Mouse (Mus musculus) layer of hippocampus, postnatal 36 days (tissue): ENCODE measurements at regions not wholly inside any gene's neighbourhood (a gene's known extent, or its start where the extent isn't known, plus 50 kb on each side); places are given as distances from the start of the nearest gene placed in this dataset.

Experiments used
- DNase-seq, 2 experiments: peaks; one replicate each; pipeline ENCODE4 v3.0.0; 2022

DNA sequence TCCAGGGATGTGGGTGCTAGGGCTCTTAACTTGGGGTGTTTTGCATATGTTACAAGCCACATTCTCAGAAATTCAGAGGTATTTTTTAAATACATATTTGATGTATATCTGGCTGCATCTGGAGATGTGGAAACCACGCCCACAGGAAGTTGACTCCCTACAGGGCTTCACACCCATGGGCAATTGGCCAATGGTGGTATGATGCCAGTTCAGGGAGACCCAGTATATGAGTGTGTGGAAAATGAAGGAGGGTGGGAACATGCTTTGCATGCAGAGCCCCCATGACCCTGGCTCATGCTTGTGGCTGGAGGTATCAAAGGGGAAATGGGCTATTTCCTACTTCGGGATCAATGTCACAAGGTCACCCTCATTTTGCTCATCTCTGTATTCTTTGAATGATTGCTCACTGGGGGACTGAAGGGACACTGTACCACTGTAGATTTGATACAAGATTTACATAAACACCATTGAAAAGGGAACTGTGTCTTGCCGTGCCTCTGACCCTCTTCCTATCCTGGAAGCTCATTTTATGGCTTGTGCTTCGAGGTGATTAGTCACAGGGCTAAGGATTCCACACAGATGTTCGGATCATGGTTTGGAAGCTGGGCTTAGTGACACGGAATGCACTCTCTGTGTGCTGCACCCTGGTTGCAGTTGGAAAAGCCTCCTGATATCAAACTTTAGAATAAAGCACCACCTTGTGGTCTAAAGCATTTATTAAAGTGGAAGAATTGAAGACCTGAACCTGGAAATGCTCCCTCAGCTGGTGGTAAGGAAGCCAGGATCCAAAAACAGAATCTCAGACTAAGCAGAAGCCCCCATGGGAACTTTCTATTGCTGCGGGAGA is 56.8 kb upstream of the Edn1 start:
- peak; percentile 4 to 5 for DNase-seq

DNA sequence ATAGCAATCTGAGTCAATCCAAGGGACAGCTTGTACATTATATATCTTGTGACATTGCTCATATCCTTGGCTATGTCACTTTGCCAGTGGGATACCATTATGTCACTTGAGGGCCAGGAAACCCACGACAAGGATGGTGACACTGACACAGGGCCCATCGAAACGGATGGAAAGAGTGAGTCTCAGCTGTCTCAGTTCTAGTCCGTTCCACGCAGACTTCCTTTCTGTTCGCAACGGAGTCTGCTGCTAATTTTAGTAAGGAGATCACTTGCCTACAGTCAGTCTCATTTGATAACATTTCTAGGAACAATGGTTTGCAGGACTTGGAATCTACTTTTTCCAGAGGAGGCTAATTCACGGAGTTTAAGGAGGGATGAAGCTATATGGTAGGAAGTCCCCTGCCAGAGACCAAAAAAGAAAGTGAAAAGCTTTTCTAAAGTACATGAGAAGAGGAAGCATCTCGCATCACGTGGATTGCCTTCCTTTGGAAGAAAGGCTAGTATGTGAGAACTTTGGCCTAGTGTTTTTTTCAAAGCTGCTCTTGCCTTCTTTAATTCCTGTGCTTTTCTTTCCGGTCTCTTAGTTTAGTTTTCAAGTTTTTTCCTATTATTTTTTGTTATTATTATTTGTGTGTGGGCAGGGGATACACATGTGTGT is 55.4 kb upstream of the Edn1 start:
- DNase-seq: no peak
